Mouse (Mus musculus): ENCODE measurements around the gene Flt4.
"Not testable (repeated sequence)": the region's sequence is repeated elsewhere in the genome, so short reads cannot be mapped to it uniquely, and the experiment has no call there.

DNA sequence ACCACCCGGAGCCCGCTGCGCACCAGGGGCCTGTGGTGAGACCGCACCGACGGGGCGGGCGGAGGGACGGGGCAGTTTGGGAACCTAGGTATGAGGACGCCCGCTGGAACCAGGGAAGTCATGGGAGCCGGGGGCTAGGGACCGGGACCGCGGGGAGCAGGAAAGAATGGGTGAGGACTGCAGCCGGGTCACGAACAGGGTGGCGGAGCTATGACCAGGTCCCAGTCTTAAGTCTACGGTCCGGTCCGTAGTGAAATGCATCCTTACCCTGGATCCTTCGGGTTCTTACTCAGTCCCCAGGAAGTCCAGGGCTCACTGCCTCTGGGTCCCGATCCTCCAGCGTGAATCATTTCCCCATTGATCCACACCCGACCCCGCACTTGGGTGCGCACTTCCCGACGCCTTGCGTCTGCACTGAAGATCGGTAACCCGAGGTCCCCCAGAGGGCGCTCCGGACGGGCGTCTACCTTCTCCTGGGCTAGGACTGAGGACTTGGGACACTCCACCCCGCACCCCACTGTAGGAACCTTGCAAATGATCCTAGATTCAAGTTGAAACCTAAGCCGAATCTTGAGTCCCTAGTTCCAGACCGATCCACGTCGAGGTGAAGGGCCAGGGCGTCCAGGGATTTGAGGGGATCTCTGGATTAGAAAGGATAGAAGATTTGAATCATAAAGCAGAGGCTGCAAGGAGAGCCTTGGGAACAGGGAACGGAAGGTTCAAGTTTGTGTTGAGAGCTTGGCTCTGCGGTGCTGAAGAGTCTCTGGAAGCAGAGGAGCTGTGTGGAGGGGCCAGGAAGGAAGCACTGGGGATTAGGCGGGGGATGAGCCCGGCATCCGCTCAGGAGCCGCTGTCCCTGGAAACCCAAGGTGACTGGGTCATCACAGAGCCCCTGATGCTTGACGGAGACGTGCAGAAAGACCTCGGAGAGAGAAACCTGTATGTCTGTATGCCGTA lies 1.1 kb downstream of the Flt4 start:
- not testable (repeated sequence) for TF ChIP-seq MAFK (IDR thresholded peaks at IDR 0.05; ENCODE audit: insufficient read depth, low read depth, low read length); CHD2 (IDR thresholded peaks at IDR 0.05; ENCODE audit: low read depth, low read length); ZNF384 (IDR thresholded peaks at IDR 0.05; ENCODE audit: low read depth, low read length)
